Mouse (Mus musculus) embryonic facial prominence, embryonic 11.5 days (tissue): ENCODE results near the gene Foxl1. TPM values are rescaled to one million over a fixed set of nuclear protein-coding genes. Genes with fewer than 3 reads are reported as not detected.
"Not testable (repeated sequence)": the region's sequence is repeated elsewhere in the genome, so short reads cannot be mapped to it uniquely, and the experiment has no call there.

Experiments
- ATAC-seq: fragments of 200-750 bp; cut with Nextera tagmentation; replicated peaks from 2 replicates; pipeline ENCODE4 v1.8.0; 2017; ENCODE audit warnings: low read depth; ENCODE audit not compliant: insufficient number of reproducible peaks, low FRiP score, low TSS enrichment
- DNase-seq: peaks from one replicate; pipeline ENCODE4 v3.0.0-alpha.2; 2015; ENCODE audit warnings: low spot score
- H3K27ac ChIP-seq: fragments of 300-500 bp; sonication (generic); replicated peaks from 2 replicates; pipeline ENCODE4 v1.5.1; 2014; ENCODE audit warnings: mild to moderate bottlenecking, low read depth, low read length, control low read depth
- H3K27me3 ChIP-seq: fragments of 300-500 bp; sonication (generic); 2 replicates; pipeline ENCODE4 v1.6.1; 2014; ENCODE audit warnings: mild to moderate bottlenecking, low read length, moderate library complexity, mixed read lengths; ENCODE audit not compliant: control insufficient read depth, insufficient read depth
- H3K36me3 ChIP-seq: fragments of 300-500 bp; sonication (generic); replicated peaks from 2 replicates; pipeline ENCODE4 v1.6.1; 2014; ENCODE audit warnings: low read depth, mild to moderate bottlenecking, low read length, moderate library complexity, mixed read lengths; ENCODE audit not compliant: control insufficient read depth, insufficient read depth
- H3K4me1 ChIP-seq: fragments of 300-500 bp; sonication (generic); 2 replicates; pipeline ENCODE4 v1.6.1; 2014; ENCODE audit warnings: low read length, mixed read lengths; ENCODE audit not compliant: control insufficient read depth, insufficient read depth
- H3K4me2 ChIP-seq: fragments of 300-500 bp; sonication (generic); 2 replicates; pipeline ENCODE4 v1.6.1; 2014; ENCODE audit warnings: low read depth, mild to moderate bottlenecking, control low read depth, low read length, moderate library complexity
- H3K4me3 ChIP-seq: fragments of 300-500 bp; sonication (generic); 2 replicates; pipeline ENCODE4 v1.5.1; 2014; ENCODE audit warnings: low read depth, low read length, control low read depth
- H3K9ac ChIP-seq: fragments of 300-500 bp; sonication (generic); replicated peaks from 2 replicates; pipeline ENCODE4 v1.6.1; 2014; ENCODE audit warnings: mild to moderate bottlenecking, control low read depth, low read length
- H3K9me3 ChIP-seq: fragments of 300-500 bp; sonication (generic); replicated peaks from 2 replicates; pipeline ENCODE4 v1.6.1; 2016; ENCODE audit warnings: mild to moderate bottlenecking, low read length, inconsistent platforms, mixed read lengths; ENCODE audit not compliant: control insufficient read depth
- WGBS: fragments of 180-500 bp; shearing (Covaris S2); extraction: QIAGEN DNeasy Blood & Tissue Kit; methylation state at CpG from one replicate; pipeline ENCODE4 v1.1.7; 2014; 5-methylcytosine and 5-hydroxymethylcytosine counted together
- polyA plus RNA-seq: library from polyadenylated mRNA; unstranded; fragments of >200 nt; fragmentation: Nextera tagmentation; extraction: Ambion mirVana; gene quantifications from 2 replicates; pipeline ENCODE4 v1.2.1, GENCODE M21; 2014

The Foxl1 gene
- polyA plus RNA-seq, 1 experiment from 2014 or later = 4.4 TPM

- peaks cover 53% of the 10 kb centered on the region for H3K27me3 ChIP-seq
- peaks cover 15% of the 10 kb centered on the region for H3K4me1 ChIP-seq
- H3K36me3 ChIP-seq = no peaks in the 10 kb centered on the region
- H3K4me2 ChIP-seq = no peak overlapping the region; the same call in 1 of the 2 replicates
- no peaks in the 10 kb centered on the region for H3K9me3 ChIP-seq
- peak overlapping the region; percentile 32; the same call in 1 of the 2 replicates for H3K4me3 ChIP-seq
- 16% methylated on average over 16 of the region's 16 CpGs for WGBS
- DNase-seq = peak; percentile 5
- H3K9ac ChIP-seq = peak overlapping the region; percentile 59; the same call in 1 of the 2 replicates
- no peak overlapping the region for H3K27ac ChIP-seq
- no peak for ATAC-seq
Measured at GRCm38 (mm10) chr8:121129265-121129940, 1.7 kb downstream of the Foxl1 start.

DNA sequence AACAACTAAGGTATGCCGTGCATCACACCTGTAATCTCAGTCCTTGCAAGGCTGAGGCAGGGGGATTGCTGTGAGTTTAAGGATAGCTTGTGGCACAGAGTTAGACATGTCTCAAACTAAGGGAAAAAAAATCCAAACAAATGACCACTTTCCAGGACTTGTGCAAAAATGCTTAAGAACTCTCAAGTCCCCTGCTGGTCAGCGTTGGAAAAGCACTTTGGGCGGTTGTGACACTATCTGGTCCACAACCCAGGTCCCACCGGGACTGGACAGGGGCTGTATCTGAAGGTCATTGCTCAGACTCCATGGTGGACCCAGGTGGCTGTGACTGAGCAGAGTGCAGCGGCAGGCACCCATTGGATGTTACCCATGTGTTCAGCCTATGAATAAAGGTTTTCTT is 2.8 kb downstream of the Foxl1 start:
- DNase-seq (peak; percentile 77), ATAC-seq (no peak)
- Histone ChIP-seq H3K36me3 (no peaks in the 10 kb centered on the region), H3K4me3 (no peak overlapping the region), H3K27me3 (peaks cover 46% of the 10 kb centered on the region), H3K4me2 (no peak overlapping the region), H3K27ac (no peak overlapping the region), H3K9me3 (no peaks in the 10 kb centered on the region), H3K4me1 (peaks cover 12% of the 10 kb centered on the region), H3K9ac (no peak overlapping the region)
- WGBS = 26% methylated on average over 5 of the region's 5 CpGs

- H3K9ac ChIP-seq = no peak overlapping the region
- H3K4me2 ChIP-seq = no peak overlapping the region
- peaks cover 22% of the 10 kb centered on the region for H3K27me3 ChIP-seq
- 51% methylated on average over 5 of the region's 5 CpGs for WGBS
- ATAC-seq (no peak), DNase-seq (no peak)
- no peaks in the 10 kb centered on the region for H3K36me3 ChIP-seq
- peaks cover 7% of the 10 kb centered on the region for H3K4me1 ChIP-seq
- no peak overlapping the region for H3K27ac ChIP-seq
- H3K4me3 ChIP-seq = no peak overlapping the region
- H3K9me3 ChIP-seq = 0 out of 2 replicates have a peak, but pooled peaks cover 2% of the 10 kb centered on the region
Measured at GRCm38 (mm10) chr8:121132961-121133513, 5.3 kb downstream of the Foxl1 start.

GRCm38 (mm10) chr8:121134102-121134501 is 6.4 kb downstream of the Foxl1 start:
- H3K9me3 ChIP-seq = 0 out of 2 replicates have a peak, but pooled peaks cover 2% of the 10 kb centered on the region
- H3K27ac ChIP-seq = no peak overlapping the region
- peaks cover 13% of the 10 kb centered on the region for H3K27me3 ChIP-seq
- H3K4me2 ChIP-seq = no peak overlapping the region
- H3K9ac ChIP-seq = no peak overlapping the region
- WGBS = 90% methylated on average over 10 of the region's 10 CpGs
- H3K4me3 ChIP-seq = no peak overlapping the region
- 0 out of 2 replicates have a peak, but pooled peaks have one; percentile 24 for ATAC-seq
- DNase-seq = no peak
- no peaks in the 10 kb centered on the region; the same call in 1 of the 2 replicates for H3K4me1 ChIP-seq
- no peaks in the 10 kb centered on the region for H3K36me3 ChIP-seq

- DNase-seq (no peak), ATAC-seq (no peak)
- H3K27ac ChIP-seq = no peak overlapping the region
- H3K27me3 ChIP-seq = peaks cover 9% of the 10 kb centered on the region
- 0 out of 2 replicates have a peak, but pooled peaks cover 2% of the 10 kb centered on the region for H3K9me3 ChIP-seq
- H3K4me2 ChIP-seq = no peak overlapping the region
- WGBS = 89% methylated on average over 11 of the region's 11 CpGs
- H3K9ac ChIP-seq = no peak overlapping the region
- H3K4me1 ChIP-seq = no peaks in the 10 kb centered on the region; the same call in 1 of the 2 replicates
- no peaks in the 10 kb centered on the region for H3K36me3 ChIP-seq
- H3K4me3 ChIP-seq = no peak overlapping the region
Measured at GRCm38 (mm10) chr8:121134512-121134911, 6.8 kb downstream of the Foxl1 start.

DNA sequence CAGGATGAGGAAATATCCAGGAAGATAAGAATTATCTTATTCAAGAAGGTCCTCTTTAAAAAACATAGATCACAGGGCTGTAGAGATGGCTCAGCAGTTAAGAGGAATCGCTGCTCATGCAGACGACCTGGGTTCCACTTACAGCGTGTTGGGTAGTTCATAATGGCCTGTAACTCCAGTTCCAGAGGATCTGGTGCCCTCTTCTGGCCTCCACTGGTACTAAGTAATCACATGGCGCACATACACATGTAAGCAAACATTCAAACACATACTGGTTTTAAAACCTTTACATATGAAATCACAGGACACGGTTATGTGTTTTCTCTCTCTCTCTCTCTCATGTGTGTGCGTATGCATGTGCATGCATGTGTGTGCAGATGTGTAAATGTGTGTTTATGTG is 9.1 kb downstream of the Foxl1 start:
- 95% methylated on average over 6 of the region's 6 CpGs for WGBS
- DNase-seq (no peak), ATAC-seq (no peak)
- Histone ChIP-seq H3K4me1 (no peaks in the 10 kb centered on the region; the same call in 1 of the 2 replicates), H3K27ac (no peak overlapping the region), H3K4me2 (no peak overlapping the region), H3K4me3 (no peak overlapping the region), H3K9ac (no peak overlapping the region), H3K9me3 (0 out of 2 replicates have a peak, but pooled peaks cover 2% of the 10 kb centered on the region), H3K36me3 (no peaks in the 10 kb centered on the region), H3K27me3 (no peaks in the 10 kb centered on the region)

- DNase-seq, H3K27me3 ChIP-seq, H3K27ac ChIP-seq, H3K36me3 ChIP-seq, H3K4me1 ChIP-seq, H3K9ac ChIP-seq, ATAC-seq, H3K4me2 ChIP-seq, H3K9me3 ChIP-seq, H3K4me3 ChIP-seq: not testable (repeated sequence)
- 76% methylated on average over 4 of the region's 6 CpGs for WGBS
Measured at GRCm38 (mm10) chr8:121145457-121146134, 17.9 kb downstream of the Foxl1 start.
